Mouse (Mus musculus): ENCODE measurements at regions not wholly inside any gene's neighbourhood (a gene's known extent, or its start where the extent isn't known, plus 50 kb on each side); places are given as distances from the start of the nearest gene placed in this dataset.
"Not testable (repeated sequence)": the region's sequence is repeated elsewhere in the genome, so short reads cannot be mapped to it uniquely, and the experiment has no call there.

DNA sequence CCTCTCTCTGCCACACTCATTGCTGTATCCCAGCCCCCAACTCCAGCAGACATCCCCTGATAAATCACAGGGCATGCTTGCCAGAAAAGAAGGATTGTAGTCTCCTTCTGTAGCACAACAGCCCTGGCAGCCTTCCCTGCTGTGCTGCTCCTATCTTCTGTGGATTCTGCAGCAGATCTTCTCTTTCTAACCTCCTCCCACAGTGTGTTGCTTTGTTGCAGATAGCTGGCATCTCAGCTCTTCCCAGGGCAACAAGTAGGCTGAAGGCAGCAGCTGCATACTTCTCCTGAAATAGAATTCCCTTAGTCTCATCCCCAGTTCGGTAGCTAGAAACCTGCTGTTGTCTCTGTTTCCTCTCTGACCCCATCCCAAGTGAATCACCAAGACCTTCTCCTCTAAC, 77.7 kb downstream of the Amer1 start:
- no peaks in the 10 kb centered on the region for H3K27me3 ChIP-seq (ENCODE audit: insufficient read depth, low read length)
- ATAC-seq: no peak
- DNase-seq: no peak
- no peak for TF ChIP-seq CTCF (IDR thresholded peaks at IDR 0.05; ENCODE audit: low read depth)
- no peak for TF ChIP-seq EP300 (IDR thresholded peaks at IDR 0.05; ENCODE audit: low read depth)
- 36% methylated on average over 1 of the region's 1 CpGs for WGBS (ENCODE audit: insufficient replicate concordance)
- no peak overlapping the region for H3K27ac ChIP-seq (ENCODE audit: low read depth)
- H3K9ac ChIP-seq (replicated peaks): no peak overlapping the region
- H3K4me2 ChIP-seq (ENCODE audit: low read depth, low read length): no peak overlapping the region
- H3K4me1 ChIP-seq (ENCODE audit: insufficient read depth): no peaks in the 10 kb centered on the region
- H3K9me3 ChIP-seq (ENCODE audit: low read length): no peaks in the 10 kb centered on the region
- no peak overlapping the region for H3K4me3 ChIP-seq (ENCODE audit: low read depth, low read length)
- no peaks in the 10 kb centered on the region for H3K36me3 ChIP-seq (replicated peaks; ENCODE audit: insufficient read depth, low read length)

- WGBS (ENCODE audit: insufficient replicate concordance): 57% methylated on average over 4 of the region's 4 CpGs
- H3K27ac ChIP-seq (ENCODE audit: low read depth); H3K9ac ChIP-seq (replicated peaks); DNase-seq; H3K4me2 ChIP-seq (ENCODE audit: low read depth, low read length); H3K4me1 ChIP-seq (ENCODE audit: insufficient read depth); H3K9me3 ChIP-seq (ENCODE audit: low read length); H3K36me3 ChIP-seq (replicated peaks; ENCODE audit: insufficient read depth, low read length); ATAC-seq; H3K4me3 ChIP-seq (ENCODE audit: low read depth, low read length); H3K27me3 ChIP-seq (ENCODE audit: insufficient read depth, low read length): not testable (repeated sequence)
These were observed 79.3 kb downstream of the Amer1 start for GRCm38 (mm10) chrX:95365326-95365725.

- WGBS (ENCODE audit: insufficient replicate concordance): 17% methylated on average over 3 of the region's 3 CpGs
- ATAC-seq (no peak), DNase-seq (no peak)
- Histone ChIP-seq H3K4me2 (ENCODE audit: low read depth, low read length) (no peak overlapping the region), H3K36me3 (replicated peaks; ENCODE audit: insufficient read depth, low read length) (no peaks in the 10 kb centered on the region), H3K9ac (replicated peaks) (no peak overlapping the region), H3K27me3 (ENCODE audit: insufficient read depth, low read length) (no peaks in the 10 kb centered on the region), H3K4me1 (ENCODE audit: insufficient read depth) (no peaks in the 10 kb centered on the region), H3K27ac (ENCODE audit: low read depth) (no peak overlapping the region), H3K4me3 (ENCODE audit: low read depth, low read length) (no peak overlapping the region), H3K9me3 (ENCODE audit: low read length) (no peaks in the 10 kb centered on the region)
- no peak for TF ChIP-seq EP300 (IDR thresholded peaks at IDR 0.05; ENCODE audit: low read depth)
- TF ChIP-seq CTCF (IDR thresholded peaks at IDR 0.05; ENCODE audit: low read depth): peak; percentile 56
These were observed 85.6 kb downstream of the Amer1 start for GRCm38 (mm10) chrX:95359053-95359452.

Measured in liver, postnatal 0 days (tissue).